Mouse (Mus musculus): ENCODE results near the gene Ttc37.

GRCm38 (mm10) chr13:76064363-76064945 is 34.1 kb upstream of the Ttc37 start:
- TF ChIP-seq MAFK (IDR thresholded peaks at IDR 0.05; ENCODE audit: borderline replicate concordance, low read depth, low read length), result no peak
- no peak for TF ChIP-seq NRF1 (IDR thresholded peaks at IDR 0.05; ENCODE audit: insufficient read depth, low read depth, low read length, poor library complexity, severe bottlenecking)
- TF ChIP-seq CTCF (IDR thresholded peaks at IDR 0.05 in 2 of 3, conservative IDR thresholded peaks at IDR 0.05 in 1 of 3; ENCODE audit: control insufficient read depth in 1 of 3, insufficient read depth in 1 of 3, low read depth in 2 of 3, low read length in 3 of 3, poor library complexity in 1 of 3, severe bottlenecking in 1 of 3), result no peak
- no peak for TF ChIP-seq POLR2A (IDR thresholded peaks at IDR 0.05; ENCODE audit: control insufficient read depth in 1 of 2, insufficient read depth in 1 of 2, low read depth in 1 of 2, low read length in 2 of 2, poor library complexity in 1 of 2)
- no peak for TF ChIP-seq POLR2AphosphoS5 (IDR thresholded peaks at IDR 0.05; ENCODE audit: borderline replicate concordance, low read depth, low read length)
- no peak for TF ChIP-seq KAT2A (conservative IDR thresholded peaks at IDR 0.05; ENCODE audit: low read depth, low read length)
- no peak for TF ChIP-seq NELFE (IDR thresholded peaks at IDR 0.05; ENCODE audit: low read depth, low read length)
- TF ChIP-seq MEF2A (IDR thresholded peaks at IDR 0.05; ENCODE audit: extremely low read depth, insufficient replicate concordance, low read depth, low read length, poor library complexity, severe bottlenecking), result no peak
- no peak for TF ChIP-seq RAD21 (IDR thresholded peaks at IDR 0.05; ENCODE audit: low read depth, low read length)
- no peak for TF ChIP-seq USF1 (IDR thresholded peaks at IDR 0.05; ENCODE audit: low read depth, low read length)
- TF ChIP-seq BHLHE40 (IDR thresholded peaks at IDR 0.05; ENCODE audit: borderline replicate concordance, low read depth, low read length), result no peak

All from MEL (cell line).